Mouse (Mus musculus) thymus, adult 2 months (tissue): ENCODE measurements around the gene Gatad2b.

Source experiments
- CTCF ChIP-seq: fragments of 200-500 bp; IDR thresholded peaks from 2 replicates; pipeline ENCODE4 v1.5.1; 2012; ENCODE audit warnings: mild to moderate bottlenecking, control low read depth, low read length, moderate library complexity, borderline replicate concordance; ENCODE audit not compliant: control insufficient read depth, poor library complexity, insufficient read depth; ENCODE audit errors: extremely low read depth
- POLR2A ChIP-seq: fragments of 200-500 bp; IDR thresholded peaks from 2 replicates; pipeline ENCODE4 v1.6.1; 2012; ENCODE audit warnings: mild to moderate bottlenecking, low read length, control low read depth, moderate library complexity; ENCODE audit not compliant: control insufficient read depth, poor library complexity, insufficient read depth; ENCODE audit errors: extremely low read depth

DNA sequence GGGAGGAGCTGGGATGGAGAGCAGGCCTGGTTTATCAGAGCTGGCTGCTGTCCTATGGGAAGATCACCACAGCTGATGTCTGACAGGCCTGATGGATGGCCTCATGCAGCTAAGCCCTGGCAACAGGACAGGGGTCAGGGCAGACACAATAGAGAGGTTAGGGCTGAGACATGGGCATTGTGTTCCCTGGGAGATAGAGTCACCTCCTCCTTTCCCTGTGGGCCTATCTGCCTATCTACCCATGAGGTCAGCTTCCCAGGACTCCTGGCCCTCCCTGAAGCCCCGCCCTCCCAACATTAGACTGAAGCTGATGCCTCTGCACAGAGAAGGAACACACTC is 83.2 kb downstream of the Gatad2b start:
- TF ChIP-seq CTCF = no peak
- TF ChIP-seq POLR2A = no peak
